11 mouse cellular contexts compared by ENCODE assay signal in the genomic region with DNA sequence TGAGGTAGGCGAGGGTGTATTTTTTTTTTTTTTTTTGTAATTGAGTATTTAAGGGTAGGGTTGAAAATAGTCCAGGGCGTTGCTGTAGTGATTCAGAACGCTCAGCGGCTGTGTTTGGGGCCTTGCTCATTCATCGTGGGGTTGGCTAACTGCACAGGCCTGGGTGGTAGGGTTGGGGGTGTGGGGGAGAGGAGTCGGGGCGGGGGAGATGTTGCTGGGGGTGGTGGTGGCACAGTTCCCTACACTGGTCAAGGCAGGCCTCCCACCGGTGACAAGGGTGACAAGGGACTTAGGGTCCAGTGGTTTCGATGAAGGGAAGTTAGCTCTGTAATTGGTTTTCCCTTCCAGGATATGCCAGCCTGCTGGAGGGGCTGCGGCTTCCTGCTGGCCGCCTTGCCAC. TPM values are rescaled to one million over a fixed set of nuclear protein-coding genes. Genes with fewer than 3 reads are reported as not detected.
DNase-seq lines count a peak whose midpoint lies in the region; ATAC-seq and TF ChIP-seq lines count a peak whose summit lies in the region.
"Had no signal": no experiment of that assay in that cellular context is flagged by ENCODE, and none has a peak within 500 bp of the region (broad histone marks: within the 10 kb centered on the region; RNA-seq: fewer than 3 reads in every experiment).

No protein-coding gene starts in this region.

- no peak for TF ChIP-seq CTCF in left cerebral cortex, adult 2 months (IDR thresholded peaks at IDR 0.05)

- H3K4me2 ChIP-seq in midbrain, embryonic 14.5 days (ENCODE audit: low read length) = no peak overlapping the region
- H3K4me2 ChIP-seq: embryonic facial prominence, embryonic 15.5 days had no signal

- 58% methylated on average over 11 of the region's 11 CpGs for WGBS in midbrain, embryonic 14.5 days

- ATAC-seq in common myeloid progenitor, adult 5-6 weeks (replicated peaks; ENCODE audit: low read depth, poor library complexity, severe bottlenecking) = peak; percentile 27
- ATAC-seq in granulocyte monocyte progenitor cell, adult 5-6 weeks (replicated peaks; ENCODE audit: poor library complexity, severe bottlenecking) = peak; percentile 32
- no peak for ATAC-seq in midbrain, embryonic 14.5 days (ENCODE audit: low FRiP score, low TSS enrichment)
- ATAC-seq: intestine, embryonic 16.5 days had no signal

- no peaks in the 10 kb centered on the region for H3K36me3 ChIP-seq in midbrain, embryonic 14.5 days (ENCODE audit: control insufficient read depth, insufficient read depth, low read length)
- H3K36me3 ChIP-seq: embryonic facial prominence, embryonic 15.5 days had no signal

- no peaks in the 10 kb centered on the region for H3K27me3 ChIP-seq in midbrain, embryonic 14.5 days (ENCODE audit: control insufficient read depth, insufficient read depth, low read length)
- H3K27me3 ChIP-seq: embryonic facial prominence, embryonic 15.5 days had no signal

- DNase-seq in left cerebral cortex, adult 2 months (ENCODE audit: extremely low spot score in 1 of 2, low spot score in 2 of 2) = no peak
- DNase-seq in left cerebral cortex, postnatal 25 days (ENCODE audit: low spot score in 2 of 2) = no peak
- DNase-seq in midbrain, embryonic 14.5 days = no peak
- DNase-seq in embryo, embryonic 11 days = no peak
- no peak for DNase-seq in urinary bladder, postnatal 4 days (ENCODE audit: low spot score in 2 of 2)
- DNase-seq: kidney, postnatal 4 days had no signal

- no peak overlapping the region for H3K9ac ChIP-seq in midbrain, embryonic 14.5 days (replicated peaks; ENCODE audit: low read length)
- H3K9ac ChIP-seq: embryonic facial prominence, embryonic 15.5 days had no signal

- 0 out of 2 replicates have a peak overlapping the region, but pooled peaks have one; percentile 28 for H3K27ac ChIP-seq in left cerebral cortex, adult 2 months
- peak overlapping the region; percentile 37; the same call in 1 of the 2 replicates for H3K27ac ChIP-seq in midbrain, embryonic 14.5 days (replicated peaks; ENCODE audit: low read depth, low read length)
- H3K27ac ChIP-seq: embryonic facial prominence, embryonic 15.5 days; liver, embryonic 14.5 days had no signal

- no peaks in the 10 kb centered on the region for H3K9me3 ChIP-seq in midbrain, embryonic 14.5 days (ENCODE audit: control insufficient read depth, low read length)
- H3K9me3 ChIP-seq: embryonic facial prominence, embryonic 15.5 days had no signal

- intact Hi-C loops in left cerebral cortex, adult 2 months (cut with DNase I) = no loop called here
- intact Hi-C loops in left cerebral cortex, postnatal 25 days (cut with DNase I) = no loop called here

- peaks cover 21% of the 10 kb centered on the region for H3K4me1 ChIP-seq in midbrain, embryonic 14.5 days (ENCODE audit: control insufficient read depth, insufficient read depth, low read length)

- no peak overlapping the region for H3K4me3 ChIP-seq in left cerebral cortex, adult 2 months
- H3K4me3 ChIP-seq in midbrain, embryonic 14.5 days (replicated peaks; ENCODE audit: low read depth, low read length) = no peak overlapping the region
- H3K4me3 ChIP-seq: embryonic facial prominence, embryonic 15.5 days had no signal

RNA-seq across cellular contexts. Expression of a gene that starts 12.9 kb away (rescaled TPM):
- total RNA-seq in left cerebral cortex, adult 2 months (2021) = 10 to 100 TPM; 46.2 to 51.7 TPM
- 10 to 100 TPM; 42.0 to 47.6 TPM for total RNA-seq in left cerebral cortex, postnatal 25 days (2021)
- total RNA-seq in common myeloid progenitor, adult 5-6 weeks (2017) = 29.5 and 33.1 TPM in 2 replicates
- 15.0 and 19.9 TPM in 2 replicates for total RNA-seq in granulocyte monocyte progenitor cell, adult 5-6 weeks (2014; fragmentation: Nextera tagmentation)
- 15.9 and 18.4 TPM in 2 replicates for total RNA-seq in granulocyte monocyte progenitor cell, adult 5-6 weeks (2017)
- polyA plus RNA-seq in midbrain, embryonic 14.5 days (2014; fragmentation: Nextera tagmentation; extraction: Ambion mirVana) = 29.5 and 31.0 TPM in 2 replicates

RNA-seq across cellular contexts. Expression of a gene that starts 36.8 kb away (rescaled TPM):
- total RNA-seq in left cerebral cortex, adult 2 months (2021) = 1 to 10 TPM; 3.7 to 4.6 TPM
- 1 to 10 TPM; 3.1 to 3.9 TPM for total RNA-seq in left cerebral cortex, postnatal 25 days (2021)
- 3.3 and 3.6 TPM in 2 replicates for total RNA-seq in common myeloid progenitor, adult 5-6 weeks (2017)
- total RNA-seq in granulocyte monocyte progenitor cell, adult 5-6 weeks (2014; fragmentation: Nextera tagmentation) = 8.0 and 12.6 TPM in 2 replicates
- 6.9 and 8.7 TPM in 2 replicates for total RNA-seq in granulocyte monocyte progenitor cell, adult 5-6 weeks (2017)
- polyA plus RNA-seq in midbrain, embryonic 14.5 days (2014; fragmentation: Nextera tagmentation; extraction: Ambion mirVana) = 2.9 and 3.5 TPM in 2 replicates
